Mouse (Mus musculus) ES-E14 (cell line): ENCODE data around the gene Lpin1. TPM values are rescaled to one million over a fixed set of nuclear protein-coding genes. Genes with fewer than 3 reads are reported as not detected.

Experiments
- DNase-seq: peaks from one replicate; pipeline ENCODE4 v3.0.0-alpha.2; 2013; ENCODE audit warnings: low read depth, low spot score
- H3K27ac ChIP-seq: 2 replicates; pipeline ENCODE4 v1.5.1; 2012; ENCODE audit warnings: low read depth, mild to moderate bottlenecking, low read length, moderate library complexity, mixed read lengths; ENCODE audit not compliant: poor library complexity, insufficient read depth, severe bottlenecking
- H3K36me3 ChIP-seq: 2 replicates; pipeline ENCODE4 v1.6.1; 2012; ENCODE audit warnings: mild to moderate bottlenecking, low read length, moderate library complexity, mixed read lengths; ENCODE audit not compliant: control insufficient read depth, poor library complexity, insufficient read depth, severe bottlenecking
- H3K4me1 ChIP-seq, 2 experiments: fragments of 150-350 bp in 1 of 2; sonication (generic) in 1 of 2; 2 replicates each; pipeline ENCODE4 v1.6.1; 2012; ENCODE audit warnings: low read length in 2 of 2, mild to moderate bottlenecking in 1 of 2, mixed read lengths in 1 of 2; ENCODE audit not compliant: control insufficient read depth in 2 of 2, insufficient read depth in 2 of 2, poor library complexity in 1 of 2
- H3K4me3 ChIP-seq, 2 experiments: fragments of 150-350 bp in 1 of 2; sonication (generic) in 1 of 2; 2 replicates each; pipeline ENCODE4 v1.5.1; 2012; ENCODE audit warnings: low read length in 2 of 2, low read depth in 1 of 2, mild to moderate bottlenecking in 1 of 2, mixed read lengths in 1 of 2; ENCODE audit not compliant: insufficient read depth in 1 of 2, poor library complexity in 1 of 2, severe bottlenecking in 1 of 2
- H3K9ac ChIP-seq: 2 replicates; pipeline ENCODE4 v1.6.1; 2012; ENCODE audit warnings: low read depth, mild to moderate bottlenecking, low read length, mixed read lengths; ENCODE audit not compliant: poor library complexity, insufficient read depth, severe bottlenecking
- H3K9me3 ChIP-seq: fragments of 150-350 bp; sonication (generic); 2 replicates; pipeline ENCODE4 v1.6.1; 2012; ENCODE audit warnings: low read depth, mild to moderate bottlenecking, low read length; ENCODE audit not compliant: control insufficient read depth, insufficient read depth
- CHD2 ChIP-seq: IDR thresholded peaks from 2 replicates; pipeline ENCODE4 v1.6.1; 2014; ENCODE audit warnings: mild to moderate bottlenecking, low read depth, low read length, inconsistent platforms
- HCFC1 ChIP-seq: IDR thresholded peaks from 2 replicates; pipeline ENCODE4 v1.6.1; 2012; ENCODE audit warnings: low read length, inconsistent platforms, borderline replicate concordance; ENCODE audit not compliant: insufficient read depth
- MAFK ChIP-seq: IDR thresholded peaks from 2 replicates; pipeline ENCODE4 v1.6.1; 2014; ENCODE audit warnings: mild to moderate bottlenecking, low read depth, low read length, inconsistent platforms; ENCODE audit not compliant: insufficient read depth
- ZC3H11A ChIP-seq: IDR thresholded peaks from 2 replicates; pipeline ENCODE4 v1.6.1; 2012; ENCODE audit warnings: low read depth, mild to moderate bottlenecking, inconsistent platforms, low read length, borderline replicate concordance
- ZNF384 ChIP-seq: IDR thresholded peaks from 2 replicates; pipeline ENCODE4 v1.6.1; 2012; ENCODE audit warnings: low read depth, low read length, inconsistent platforms
- in situ Hi-C, 2 experiments: fragments of 600-800 bp; cut with MboI; formaldehyde crosslinking; loops; one replicate each; pipeline ENCODE4 v1.15.1; 2025; ENCODE audit warnings: low sequenced_read_pairs in 2 of 2, inconsistent platforms in 1 of 2; ENCODE audit not compliant: unreplicated experiment in 2 of 2
- total RNA-seq: library from RNA; depleted of rRNA; stranded (reverse); fragments of 300-350 nt; gene quantifications from 2 replicates; pipeline ENCODE4 v1.2.3, GENCODE M21; 2012

The Lpin1 gene
- total RNA-seq, 1 experiment = 15.8 TPM

DNA sequence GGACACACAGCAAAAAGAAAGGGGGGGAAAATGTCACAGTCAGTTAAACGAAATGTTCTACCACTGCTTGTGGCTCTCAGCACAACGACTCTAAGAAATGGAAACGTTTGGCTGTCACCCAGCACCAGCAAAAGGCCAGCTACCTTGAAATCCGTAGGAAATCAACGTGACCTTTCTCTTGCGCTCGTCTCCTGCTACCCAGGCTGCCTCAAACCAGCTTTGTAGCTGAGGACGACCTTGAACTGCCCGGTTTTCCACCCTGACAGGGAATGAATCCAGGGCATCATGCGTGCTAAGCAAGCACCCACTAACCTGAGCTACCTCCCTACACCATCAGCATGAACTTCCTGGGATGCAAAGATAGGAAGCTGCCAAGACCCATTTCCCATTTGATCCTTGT lies 39.5 kb downstream of the Lpin1 start:
- DNase-seq = no peak
- peaks cover 35% of the 10 kb centered on the region; the same call in 1 of the 2 replicates for H3K36me3 ChIP-seq
- no peak overlapping the region for H3K4me3 ChIP-seq
- TF ChIP-seq CHD2 (no peak), ZNF384 (no peak), MAFK (no peak), ZC3H11A (no peak), HCFC1 (no peak)
- H3K9me3 ChIP-seq = no peaks in the 10 kb centered on the region
- H3K27ac ChIP-seq = no peak overlapping the region
- in situ Hi-C loops = no loop called here
- peaks cover 0 to 7% of the 10 kb centered on the region in 2 experiments; a peak in 2 of 4 replicates for H3K4me1 ChIP-seq
- H3K9ac ChIP-seq = no peak overlapping the region

DNA sequence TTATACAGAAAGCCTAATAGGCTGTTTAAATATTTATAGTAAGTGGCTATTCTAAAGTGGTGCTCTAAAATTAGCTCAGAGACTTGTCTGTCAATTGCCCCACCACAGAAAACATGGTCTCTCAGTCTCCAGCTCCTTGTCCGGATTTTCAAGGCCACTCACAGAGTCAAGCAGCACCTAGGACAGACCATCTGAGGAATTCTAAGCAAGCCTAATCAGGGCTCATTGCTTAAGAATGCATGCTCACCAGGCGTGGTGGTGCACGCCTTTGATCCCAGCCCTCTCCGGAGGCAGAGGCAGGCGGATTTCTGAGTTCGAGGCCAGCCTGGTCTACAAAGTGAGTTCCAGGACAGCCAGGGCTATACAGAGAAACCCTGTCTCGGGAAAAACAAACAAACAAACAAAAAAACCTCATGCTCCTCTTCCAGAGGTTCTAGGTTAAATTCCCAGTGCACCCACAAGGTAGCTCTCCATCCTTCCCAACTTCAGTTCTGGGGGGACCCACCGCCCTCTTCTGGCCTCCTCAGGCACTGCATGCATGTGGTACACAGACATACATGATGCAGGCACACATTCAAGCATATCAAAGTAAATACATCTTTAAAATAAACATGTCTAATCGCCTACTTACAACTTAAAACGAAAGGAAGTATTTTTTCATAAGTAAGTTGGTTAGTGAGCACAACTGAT lies 40.2 kb downstream of the Lpin1 start:
- DNase-seq = no peak
- H3K9ac ChIP-seq = no peak overlapping the region
- peaks cover 0 to 7% of the 10 kb centered on the region in 2 experiments; a peak in 2 of 4 replicates for H3K4me1 ChIP-seq
- H3K27ac ChIP-seq = no peak overlapping the region
- peak; percentile 78 for TF ChIP-seq ZNF384
- no peak for TF ChIP-seq HCFC1
- no peak overlapping the region for H3K4me3 ChIP-seq
- in situ Hi-C loops = no loop called here
- peaks cover 38% of the 10 kb centered on the region; the same call in 1 of the 2 replicates for H3K36me3 ChIP-seq
- H3K9me3 ChIP-seq = no peaks in the 10 kb centered on the region

DNA sequence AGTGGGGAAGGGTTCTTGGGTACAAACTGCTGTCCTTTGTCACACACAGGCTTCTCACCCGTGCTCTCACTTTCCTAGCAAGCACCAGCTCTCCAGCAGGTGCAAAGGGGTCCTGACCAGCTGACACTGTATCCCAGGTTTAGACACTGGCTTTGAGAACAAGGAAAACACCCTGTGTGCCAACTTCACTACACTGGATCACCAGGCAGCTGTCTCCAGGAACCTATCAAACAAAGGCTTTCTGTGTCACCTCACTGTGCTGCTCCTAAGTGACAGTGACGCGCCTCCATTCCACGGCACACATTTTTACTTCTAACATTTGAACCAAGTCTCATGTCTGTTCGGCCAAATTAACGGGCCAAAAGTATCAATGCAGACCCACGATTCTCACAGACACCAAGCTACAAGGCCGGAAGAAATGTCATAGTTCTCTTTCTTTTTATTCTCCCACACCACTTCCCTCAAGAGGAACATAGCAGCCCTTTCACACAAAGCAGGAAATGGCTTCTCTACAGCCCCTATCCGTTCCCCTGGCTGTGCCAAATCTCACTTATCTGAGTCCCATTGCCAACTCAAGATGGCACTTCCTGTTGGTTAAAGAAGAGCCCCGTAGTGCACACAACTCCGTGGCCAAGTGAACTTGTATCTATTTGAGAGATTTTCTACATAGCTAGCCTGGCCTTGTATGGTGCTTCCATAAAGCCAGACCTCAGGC lies 41.7 kb downstream of the Lpin1 start:
- H3K9ac ChIP-seq = no peak overlapping the region
- H3K4me1 ChIP-seq = peaks cover 0 to 7% of the 10 kb centered on the region in 2 experiments; a peak in 2 of 4 replicates
- no peaks in the 10 kb centered on the region for H3K9me3 ChIP-seq
- no peak for DNase-seq
- no peak overlapping the region for H3K27ac ChIP-seq
- no peak overlapping the region for H3K4me3 ChIP-seq
- TF ChIP-seq HCFC1 (no peak), ZNF384 (no peak), MAFK (no peak), CHD2 (no peak), ZC3H11A (no peak)
- H3K36me3 ChIP-seq = peaks cover 44% of the 10 kb centered on the region
- in situ Hi-C loops = no loop called here

DNA sequence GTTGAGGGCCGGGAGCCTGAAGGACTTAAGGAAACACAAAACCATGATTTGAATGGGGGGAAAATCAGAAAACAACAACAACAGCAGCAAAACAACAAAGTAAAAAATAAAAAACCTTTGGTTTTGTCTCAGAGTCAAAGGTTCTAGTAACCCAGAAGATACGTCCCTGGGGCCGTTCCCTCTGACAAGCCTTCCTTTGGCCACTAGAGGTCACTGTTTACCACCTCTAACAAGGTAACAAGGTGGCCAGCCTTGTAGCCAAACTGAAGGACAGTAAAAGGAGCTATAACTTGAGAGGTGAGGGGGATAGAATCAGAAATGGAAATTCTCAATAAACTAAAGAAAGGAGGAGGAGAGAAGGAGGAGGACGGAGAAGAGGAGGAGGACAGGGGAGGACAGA lies 42.3 kb downstream of the Lpin1 start:
- Histone ChIP-seq H3K27ac (no peak overlapping the region), H3K9me3 (no peaks in the 10 kb centered on the region), H3K36me3 (peaks cover 44% of the 10 kb centered on the region), H3K9ac (no peak overlapping the region), H3K4me1 (peaks cover 0 to 7% of the 10 kb centered on the region in 2 experiments; a peak in 2 of 4 replicates), H3K4me3 (no peak overlapping the region)
- no peak for TF ChIP-seq MAFK
- TF ChIP-seq ZC3H11A = peak; percentile 31; the same call in 1 of the 2 replicates
- in situ Hi-C loops = no loop called here
- peak; percentile 63 for DNase-seq
